Mouse (Mus musculus): ENCODE data around the gene Gbf1. TPM values are rescaled to one million over a fixed set of nuclear protein-coding genes. Genes with fewer than 3 reads are reported as not detected.

Gene Gbf1
- polyA plus RNA-seq, 1 experiment: 86.4 TPM

- H3K4me1 ChIP-seq (ENCODE audit: control insufficient read depth, insufficient read depth, low read length): no peaks in the 10 kb centered on the region; the same call in 1 of the 2 replicates
- H3K4me3 ChIP-seq (ENCODE audit: insufficient read depth, low read length): no peak overlapping the region
- no peak overlapping the region for H3K27ac ChIP-seq (ENCODE audit: insufficient read depth, low read length)
- TF ChIP-seq CTCF (IDR thresholded peaks at IDR 0.05; ENCODE audit: borderline replicate concordance, insufficient read depth, low read length) (no peak), POLR2A (IDR thresholded peaks at IDR 0.05; ENCODE audit: low read depth, low read length) (no peak)
Observed at GRCm38 (mm10) chr19:46324918-46325317, 172.6 kb downstream of the Gbf1 start.

GRCm38 (mm10) chr19:46326019-46326755, 173.9 kb downstream of the Gbf1 start:
- TF ChIP-seq CTCF (IDR thresholded peaks at IDR 0.05; ENCODE audit: borderline replicate concordance, insufficient read depth, low read length) (no peak), POLR2A (IDR thresholded peaks at IDR 0.05; ENCODE audit: low read depth, low read length) (no peak)
- H3K27ac ChIP-seq (ENCODE audit: insufficient read depth, low read length): no peak overlapping the region
- H3K4me3 ChIP-seq (ENCODE audit: insufficient read depth, low read length): no peak overlapping the region
- no peaks in the 10 kb centered on the region; the same call in 1 of the 2 replicates for H3K4me1 ChIP-seq (ENCODE audit: control insufficient read depth, insufficient read depth, low read length)

GRCm38 (mm10) chr19:46326756-46327305, 174.5 kb downstream of the Gbf1 start, which contains the start of gene Psd:
Gene Psd (minus strand): TSS chr19:46327156.
- peak within 1 kb of the TSS; percentile 82 for H3K27ac ChIP-seq (ENCODE audit: insufficient read depth, low read length)
- TF ChIP-seq CTCF (IDR thresholded peaks at IDR 0.05; ENCODE audit: borderline replicate concordance, insufficient read depth, low read length): no peak
- no peak for TF ChIP-seq POLR2A (IDR thresholded peaks at IDR 0.05; ENCODE audit: low read depth, low read length)
- peak within 1 kb of the TSS; percentile 64 for H3K4me3 ChIP-seq (ENCODE audit: insufficient read depth, low read length)
- H3K4me1 ChIP-seq (ENCODE audit: control insufficient read depth, insufficient read depth, low read length): no peaks in the 10 kb centered on the region; the same call in 1 of the 2 replicates

GRCm38 (mm10) chr19:46327531-46328064, 175.3 kb downstream of the Gbf1 start:
- Histone ChIP-seq H3K4me3 (ENCODE audit: insufficient read depth, low read length) (peak overlapping the region; percentile 64), H3K27ac (ENCODE audit: insufficient read depth, low read length) (no peak overlapping the region)

GRCm38 (mm10) chr19:46328081-46329030, 176.0 kb downstream of the Gbf1 start, which contains the start of gene Fbxl15:
Gene Fbxl15 (plus strand): TSS chr19:46328184.
- Histone ChIP-seq H3K4me3 (ENCODE audit: insufficient read depth, low read length) (peak within 1 kb of the TSS; percentile 64), H3K4me1 (ENCODE audit: control insufficient read depth, insufficient read depth, low read length) (no peaks in the 10 kb centered on the region), H3K27ac (ENCODE audit: insufficient read depth, low read length) (peak within 1 kb of the TSS; percentile 82)
- peak; percentile 87 for TF ChIP-seq POLR2A (IDR thresholded peaks at IDR 0.05; ENCODE audit: low read depth, low read length)
- TF ChIP-seq CTCF (IDR thresholded peaks at IDR 0.05; ENCODE audit: borderline replicate concordance, insufficient read depth, low read length): no peak

More at GRCm38 (mm10) chr19:46327531-46328064, 175.3 kb downstream of the Gbf1 start:
- no peak for TF ChIP-seq CTCF (IDR thresholded peaks at IDR 0.05; ENCODE audit: borderline replicate concordance, insufficient read depth, low read length)
- TF ChIP-seq POLR2A (IDR thresholded peaks at IDR 0.05; ENCODE audit: low read depth, low read length): no peak
- no peaks in the 10 kb centered on the region for H3K4me1 ChIP-seq (ENCODE audit: control insufficient read depth, insufficient read depth, low read length)

- Histone ChIP-seq H3K4me3 (ENCODE audit: insufficient read depth, low read length) (peak overlapping the region; percentile 64), H3K4me1 (ENCODE audit: control insufficient read depth, insufficient read depth, low read length) (no peaks in the 10 kb centered on the region), H3K27ac (ENCODE audit: insufficient read depth, low read length) (no peak overlapping the region)
- TF ChIP-seq POLR2A (IDR thresholded peaks at IDR 0.05; ENCODE audit: low read depth, low read length): no peak
- no peak for TF ChIP-seq CTCF (IDR thresholded peaks at IDR 0.05; ENCODE audit: borderline replicate concordance, insufficient read depth, low read length)
Observed at GRCm38 (mm10) chr19:46329031-46329641, 176.8 kb downstream of the Gbf1 start.

- Histone ChIP-seq H3K4me3 (ENCODE audit: insufficient read depth, low read length) (no peak overlapping the region), H3K4me1 (ENCODE audit: control insufficient read depth, insufficient read depth, low read length) (no peaks in the 10 kb centered on the region), H3K27ac (ENCODE audit: insufficient read depth, low read length) (no peak overlapping the region)
- TF ChIP-seq POLR2A (IDR thresholded peaks at IDR 0.05; ENCODE audit: low read depth, low read length) (no peak), CTCF (IDR thresholded peaks at IDR 0.05; ENCODE audit: borderline replicate concordance, insufficient read depth, low read length) (peak; percentile 99)
Observed at GRCm38 (mm10) chr19:46329951-46330350, 177.6 kb downstream of the Gbf1 start.

- TF ChIP-seq POLR2A (IDR thresholded peaks at IDR 0.05; ENCODE audit: low read depth, low read length): no peak
- no peak for TF ChIP-seq CTCF (IDR thresholded peaks at IDR 0.05; ENCODE audit: borderline replicate concordance, insufficient read depth, low read length)
- no peaks in the 10 kb centered on the region for H3K4me1 ChIP-seq (ENCODE audit: control insufficient read depth, insufficient read depth, low read length)
- no peak overlapping the region for H3K27ac ChIP-seq (ENCODE audit: insufficient read depth, low read length)
- no peak overlapping the region for H3K4me3 ChIP-seq (ENCODE audit: insufficient read depth, low read length)
Observed at GRCm38 (mm10) chr19:46330696-46331095, 178.4 kb downstream of the Gbf1 start.

GRCm38 (mm10) chr19:46331326-46331725, 179.0 kb downstream of the Gbf1 start:
- H3K4me3 ChIP-seq (ENCODE audit: insufficient read depth, low read length): no peak overlapping the region
- no peak overlapping the region for H3K27ac ChIP-seq (ENCODE audit: insufficient read depth, low read length)
- TF ChIP-seq POLR2A (IDR thresholded peaks at IDR 0.05; ENCODE audit: low read depth, low read length) (no peak), CTCF (IDR thresholded peaks at IDR 0.05; ENCODE audit: borderline replicate concordance, insufficient read depth, low read length) (no peak)
- no peaks in the 10 kb centered on the region for H3K4me1 ChIP-seq (ENCODE audit: control insufficient read depth, insufficient read depth, low read length)
